Mouse (Mus musculus): ENCODE measurements around the gene Pald1. TPM values are rescaled to one million over a fixed set of nuclear protein-coding genes. Genes with fewer than 3 reads are reported as not detected.

The Pald1 gene
- polyA plus RNA-seq, 1 experiment: 5.3 TPM

GRCm38 (mm10) chr10:61420011-61420410, 36.7 kb upstream of the Pald1 start:
- no peak overlapping the region for H3K4me3 ChIP-seq (ENCODE audit: insufficient read depth, low read length)
- no peaks in the 10 kb centered on the region for H3K4me1 ChIP-seq (ENCODE audit: control insufficient read depth, insufficient read depth, low read length)
- no peak for TF ChIP-seq CTCF (IDR thresholded peaks at IDR 0.05; ENCODE audit: borderline replicate concordance, insufficient read depth, low read length)
- no peak for TF ChIP-seq POLR2A (IDR thresholded peaks at IDR 0.05; ENCODE audit: low read depth, low read length)
- H3K27ac ChIP-seq (ENCODE audit: insufficient read depth, low read length): no peak overlapping the region

- no peak overlapping the region for H3K4me3 ChIP-seq (ENCODE audit: insufficient read depth, low read length)
- TF ChIP-seq CTCF (IDR thresholded peaks at IDR 0.05; ENCODE audit: borderline replicate concordance, insufficient read depth, low read length): no peak
- no peaks in the 10 kb centered on the region for H3K4me1 ChIP-seq (ENCODE audit: control insufficient read depth, insufficient read depth, low read length)
- H3K27ac ChIP-seq (ENCODE audit: insufficient read depth, low read length): no peak overlapping the region
Observed at GRCm38 (mm10) chr10:61419146-61419545, 35.8 kb upstream of the Pald1 start.

- no peak for TF ChIP-seq CTCF (IDR thresholded peaks at IDR 0.05; ENCODE audit: borderline replicate concordance, insufficient read depth, low read length)
- TF ChIP-seq POLR2A (IDR thresholded peaks at IDR 0.05; ENCODE audit: low read depth, low read length): no peak
Observed at GRCm38 (mm10) chr10:61418131-61418900, 35.0 kb upstream of the Pald1 start.

GRCm38 (mm10) chr10:61417672-61418071, 34.3 kb upstream of the Pald1 start, which contains the start of gene Nodal:
TSS of gene Nodal (plus strand) at chr10:61417972.
- H3K4me3 ChIP-seq (ENCODE audit: insufficient read depth, low read length): peak within 1 kb of the TSS; percentile 11; the same call in 1 of the 2 replicates
- no peaks in the 10 kb centered on the region for H3K4me1 ChIP-seq (ENCODE audit: control insufficient read depth, insufficient read depth, low read length)
- H3K27ac ChIP-seq (ENCODE audit: insufficient read depth, low read length): no peak within 1 kb of the TSS
- TF ChIP-seq CTCF (IDR thresholded peaks at IDR 0.05; ENCODE audit: borderline replicate concordance, insufficient read depth, low read length) (no peak), POLR2A (IDR thresholded peaks at IDR 0.05; ENCODE audit: low read depth, low read length) (no peak)

More at GRCm38 (mm10) chr10:61418131-61418900, 35.0 kb upstream of the Pald1 start:
- Histone ChIP-seq H3K4me1 (ENCODE audit: control insufficient read depth, insufficient read depth, low read length) (no peaks in the 10 kb centered on the region), H3K27ac (ENCODE audit: insufficient read depth, low read length) (no peak overlapping the region), H3K4me3 (ENCODE audit: insufficient read depth, low read length) (peak overlapping the region; percentile 11; the same call in 1 of the 2 replicates)

GRCm38 (mm10) chr10:61417046-61417445, 33.7 kb upstream of the Pald1 start:
- no peak for TF ChIP-seq CTCF (IDR thresholded peaks at IDR 0.05; ENCODE audit: borderline replicate concordance, insufficient read depth, low read length)
- TF ChIP-seq POLR2A (IDR thresholded peaks at IDR 0.05; ENCODE audit: low read depth, low read length): no peak

GRCm38 (mm10) chr10:61416561-61416960, 33.2 kb upstream of the Pald1 start:
- H3K4me1 ChIP-seq (ENCODE audit: control insufficient read depth, insufficient read depth, low read length): no peaks in the 10 kb centered on the region
- TF ChIP-seq POLR2A (IDR thresholded peaks at IDR 0.05; ENCODE audit: low read depth, low read length) (no peak), CTCF (IDR thresholded peaks at IDR 0.05; ENCODE audit: borderline replicate concordance, insufficient read depth, low read length) (no peak)
- H3K27ac ChIP-seq (ENCODE audit: insufficient read depth, low read length): no peak overlapping the region
- H3K4me3 ChIP-seq (ENCODE audit: insufficient read depth, low read length): no peak overlapping the region

More at GRCm38 (mm10) chr10:61417046-61417445, 33.7 kb upstream of the Pald1 start:
- H3K4me1 ChIP-seq (ENCODE audit: control insufficient read depth, insufficient read depth, low read length): no peaks in the 10 kb centered on the region
- H3K4me3 ChIP-seq (ENCODE audit: insufficient read depth, low read length): no peak overlapping the region
- H3K27ac ChIP-seq (ENCODE audit: insufficient read depth, low read length): no peak overlapping the region

GRCm38 (mm10) chr10:61415890-61416289, 32.6 kb upstream of the Pald1 start:
- H3K27ac ChIP-seq (ENCODE audit: insufficient read depth, low read length): no peak overlapping the region
- no peaks in the 10 kb centered on the region for H3K4me1 ChIP-seq (ENCODE audit: control insufficient read depth, insufficient read depth, low read length)
- TF ChIP-seq POLR2A (IDR thresholded peaks at IDR 0.05; ENCODE audit: low read depth, low read length): no peak
- H3K4me3 ChIP-seq (ENCODE audit: insufficient read depth, low read length): no peak overlapping the region

- TF ChIP-seq POLR2A (IDR thresholded peaks at IDR 0.05; ENCODE audit: low read depth, low read length) (no peak), CTCF (IDR thresholded peaks at IDR 0.05; ENCODE audit: borderline replicate concordance, insufficient read depth, low read length) (no peak)
- no peaks in the 10 kb centered on the region for H3K4me1 ChIP-seq (ENCODE audit: control insufficient read depth, insufficient read depth, low read length)
Observed at GRCm38 (mm10) chr10:61415240-61415639, 31.9 kb upstream of the Pald1 start.

GRCm38 (mm10) chr10:61412910-61413625, 29.7 kb upstream of the Pald1 start:
- no peak overlapping the region for H3K4me3 ChIP-seq (ENCODE audit: insufficient read depth, low read length)
- no peaks in the 10 kb centered on the region for H3K4me1 ChIP-seq (ENCODE audit: control insufficient read depth, insufficient read depth, low read length)
- H3K27ac ChIP-seq (ENCODE audit: insufficient read depth, low read length): no peak overlapping the region
- TF ChIP-seq CTCF (IDR thresholded peaks at IDR 0.05; ENCODE audit: borderline replicate concordance, insufficient read depth, low read length): no peak
- no peak for TF ChIP-seq POLR2A (IDR thresholded peaks at IDR 0.05; ENCODE audit: low read depth, low read length)

More at GRCm38 (mm10) chr10:61415240-61415639, 31.9 kb upstream of the Pald1 start:
- Histone ChIP-seq H3K27ac (ENCODE audit: insufficient read depth, low read length) (no peak overlapping the region), H3K4me3 (ENCODE audit: insufficient read depth, low read length) (no peak overlapping the region)

GRCm38 (mm10) chr10:61410193-61410592, 26.9 kb upstream of the Pald1 start:
- Histone ChIP-seq H3K4me1 (ENCODE audit: control insufficient read depth, insufficient read depth, low read length) (no peaks in the 10 kb centered on the region), H3K4me3 (ENCODE audit: insufficient read depth, low read length) (no peak overlapping the region), H3K27ac (ENCODE audit: insufficient read depth, low read length) (no peak overlapping the region)
- TF ChIP-seq CTCF (IDR thresholded peaks at IDR 0.05; ENCODE audit: borderline replicate concordance, insufficient read depth, low read length): no peak
- TF ChIP-seq POLR2A (IDR thresholded peaks at IDR 0.05; ENCODE audit: low read depth, low read length): no peak
